Mouse (Mus musculus) kidney, adult 2 months (tissue): ENCODE measurements at regions not wholly inside any gene's neighbourhood (a gene's known extent, or its start where the extent isn't known, plus 50 kb on each side); places are given as distances from the start of the nearest gene placed in this dataset.

Source experiments
- CTCF ChIP-seq: fragments of 200-500 bp; conservative IDR thresholded peaks from 2 replicates; pipeline ENCODE4 v1.5.1; 2011; ENCODE audit warnings: low read depth, mild to moderate bottlenecking, control low read depth, low read length, moderate library complexity, mixed read lengths; ENCODE audit not compliant: insufficient read depth, insufficient read length
- POLR2A ChIP-seq: fragments of 200-500 bp; IDR thresholded peaks from one replicate; pipeline ENCODE4 v1.6.1; 2011; ENCODE audit warnings: low read depth, low read length, control low read depth

DNA sequence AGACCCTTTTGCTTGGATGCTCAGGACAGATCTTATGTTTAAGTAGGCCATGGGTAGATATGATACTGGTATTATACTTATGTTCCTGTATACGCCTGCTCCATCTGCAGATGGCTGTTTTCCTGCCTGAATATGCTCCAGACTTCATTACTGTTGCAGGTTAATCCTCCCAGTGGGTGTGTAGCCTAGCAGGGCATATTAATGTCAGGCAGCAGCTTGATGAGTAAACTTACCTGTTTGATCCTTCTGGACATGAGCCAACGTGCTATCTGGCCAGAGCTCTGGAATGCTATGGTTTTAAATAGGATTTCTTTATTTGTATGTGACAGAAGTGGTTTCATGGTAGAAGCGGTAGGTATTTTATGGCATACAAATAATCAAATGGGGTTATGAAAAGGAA is 60.8 kb upstream of the Fam84a start:
- TF ChIP-seq POLR2A, result no peak
- no peak for TF ChIP-seq CTCF
